Mouse (Mus musculus): ENCODE results near the gene D430041D05Rik. TPM values are rescaled to one million over a fixed set of nuclear protein-coding genes. Genes with fewer than 3 reads are reported as not detected.

D430041D05Rik gene
- total and polyA plus RNA-seq, 3 experiments = not detected

- Histone ChIP-seq H3K4me3 (replicated peaks in 1 of 3; ENCODE audit: low read depth in 2 of 3, low read length in 2 of 3, poor library complexity in 1 of 3) (no peak overlapping the region), H3K27ac (ENCODE audit: insufficient read depth, low read depth) (no peak overlapping the region), H3K9ac (ENCODE audit: insufficient read depth, low read depth) (no peak overlapping the region), H3K36me3 (replicated peaks in 1 of 2; ENCODE audit: control insufficient read depth in 1 of 2, insufficient read depth in 1 of 2, low read length in 1 of 2) (no peaks in the 10 kb centered on the region), H3K9me3 (replicated peaks; ENCODE audit: low read length) (no peaks in the 10 kb centered on the region), H3K27me3 (replicated peaks) (peaks cover 14% of the 10 kb centered on the region), H3K4me1 (ENCODE audit: control insufficient read depth in 1 of 2, insufficient read depth in 2 of 2) (peaks cover 0 to 12% of the 10 kb centered on the region in 2 experiments; a peak in 2 of 4 replicates), H3K4me2 (ENCODE audit: insufficient read depth, low read depth, poor library complexity, severe bottlenecking) (no peak overlapping the region), H3K79me2 (replicated peaks; ENCODE audit: control insufficient read depth, extremely low read depth, insufficient read depth, poor library complexity, severe bottlenecking) (no peaks in the 10 kb centered on the region)
- TF ChIP-seq MAX (IDR thresholded peaks at IDR 0.05; ENCODE audit: low read length) (no peak), HCFC1 (IDR thresholded peaks at IDR 0.05; ENCODE audit: low read depth, low read length) (no peak), ZC3H11A (IDR thresholded peaks at IDR 0.05; ENCODE audit: low read depth, low read length) (no peak), JUND (conservative IDR thresholded peaks at IDR 0.05; ENCODE audit: low read depth, low read length) (no peak), SMC3 (IDR thresholded peaks at IDR 0.05; ENCODE audit: low read depth, low read length) (no peak), NELFE (IDR thresholded peaks at IDR 0.05; ENCODE audit: low read depth, low read length) (no peak), RCOR1 (conservative IDR thresholded peaks at IDR 0.05; ENCODE audit: low read depth, low read length) (no peak), PAX5 (IDR thresholded peaks at IDR 0.05; ENCODE audit: low read length) (no peak), MYC (IDR thresholded peaks at IDR 0.05; ENCODE audit: low read depth, low read length) (no peak), MAFK (IDR thresholded peaks at IDR 0.05; ENCODE audit: insufficient replicate concordance, low read length) (no peak), POLR2A (IDR thresholded peaks at IDR 0.05; ENCODE audit: low read depth, low read length) (no peak), CHD1 (IDR thresholded peaks at IDR 0.05; ENCODE audit: low read depth, low read length) (no peak), KAT2A (IDR thresholded peaks at IDR 0.05; ENCODE audit: insufficient replicate concordance, low read length) (no peak), BHLHE40 (IDR thresholded peaks at IDR 0.05; ENCODE audit: low read depth, low read length) (no peak), ELF1 (IDR thresholded peaks at IDR 0.05; ENCODE audit: low read depth, low read length) (no peak), TBP (conservative IDR thresholded peaks at IDR 0.05; ENCODE audit: low read depth, low read length) (no peak)
- in situ Hi-C loops (cut with MboI; ENCODE audit: low pct_ligation_motif_present, low pct_unique_long_range_greater_than_20kb, low sequenced_read_pairs) = no loop called here
- no peak for DNase-seq (ENCODE audit: extremely low read depth)
- dilution Hi-C loops (cut with MboI; ENCODE audit: extremely low pct_ligation_motif_present, extremely low pct_unique_long_range_greater_than_20kb, low sequenced_read_pairs) = no loop called here
These were observed 317.5 kb downstream of the D430041D05Rik start for GRCm38 (mm10) chr2:104093305-104093704.

Other genes starting within 250 kb of the D430041D05Rik start
- gene Hipk3, start 83.4 kb upstream of the D430041D05Rik start, total RNA-seq (2012; rRNA removed) = 14.8 and 17.6 TPM in 2 replicates
- gene Hipk3, start 83.4 kb upstream of the D430041D05Rik start, total RNA-seq (2014; rRNA removed) = 16.5 and 16.9 TPM in 2 replicates
- 15.4 and 19.5 TPM in 2 replicates for gene Hipk3, start 83.4 kb upstream of the D430041D05Rik start, polyA plus RNA-seq (2012; ENCODE audit: insufficient read length, low read depth)
- 17.3 and 18.2 TPM in 2 replicates for gene Cstf3, start 179.5 kb upstream of the D430041D05Rik start, total RNA-seq (2012; rRNA removed)
- 50.6 and 54.9 TPM in 2 replicates for gene Cstf3, start 179.5 kb upstream of the D430041D05Rik start, total RNA-seq (2014; rRNA removed)
- 50.3 and 57.2 TPM in 2 replicates for gene Cstf3, start 179.5 kb upstream of the D430041D05Rik start, polyA plus RNA-seq (2012; ENCODE audit: insufficient read length, low read depth)